Mouse (Mus musculus): ENCODE results near the gene Nat8f2. TPM values are rescaled to one million over a fixed set of nuclear protein-coding genes. Genes with fewer than 3 reads are reported as not detected.

Gene Nat8f2
- polyA plus RNA-seq, 1 experiment from 2014 or later, result not detected

Other genes starting within 250 kb of the Nat8f2 start
- not detected in 2 replicates for gene Nat8f7, start 156.0 kb downstream of the Nat8f2 start, polyA plus RNA-seq (2015; fragmentation: Nextera tagmentation; extraction: Ambion mirVana)
- not detected in 2 replicates for gene Nat8f3, start 103.4 kb downstream of the Nat8f2 start, polyA plus RNA-seq (2015; fragmentation: Nextera tagmentation; extraction: Ambion mirVana)
- gene Nat8f6, start 48.2 kb downstream of the Nat8f2 start, polyA plus RNA-seq (2015; fragmentation: Nextera tagmentation; extraction: Ambion mirVana), result not detected in 2 replicates
- not detected in 2 replicates for gene Nat8f5, start 48.2 kb downstream of the Nat8f2 start, polyA plus RNA-seq (2015; fragmentation: Nextera tagmentation; extraction: Ambion mirVana)
- not detected in 2 replicates for gene Nat8, start 37.1 kb downstream of the Nat8f2 start, polyA plus RNA-seq (2015; fragmentation: Nextera tagmentation; extraction: Ambion mirVana)
- 2.0 TPM in 2 replicates for gene Nat8f4, start 35.7 kb upstream of the Nat8f2 start, polyA plus RNA-seq (2015; fragmentation: Nextera tagmentation; extraction: Ambion mirVana)
- 20.7 and 23.3 TPM in 2 replicates for gene Tprkb, start 42.7 kb upstream of the Nat8f2 start, polyA plus RNA-seq (2015; fragmentation: Nextera tagmentation; extraction: Ambion mirVana)
- 4.0 and 6.2 TPM in 2 replicates for gene Nat8f1, start 46.5 kb upstream of the Nat8f2 start, polyA plus RNA-seq (2015; fragmentation: Nextera tagmentation; extraction: Ambion mirVana)
- gene Dusp11, start 92.5 kb upstream of the Nat8f2 start, polyA plus RNA-seq (2015; fragmentation: Nextera tagmentation; extraction: Ambion mirVana), result 36.9 and 37.6 TPM in 2 replicates
- not detected in 2 replicates for gene Figla, start 147.0 kb upstream of the Nat8f2 start, polyA plus RNA-seq (2015; fragmentation: Nextera tagmentation; extraction: Ambion mirVana)
- gene Add2, start 159.5 kb upstream of the Nat8f2 start, polyA plus RNA-seq (2015; fragmentation: Nextera tagmentation; extraction: Ambion mirVana), result 1.6 and 5.0 TPM in 2 replicates

Data from heart, embryonic 15.5 days (tissue).